Mouse (Mus musculus) left cerebral cortex, adult 18-20 months (tissue): ENCODE data around the gene Zfp706. TPM values are rescaled to one million over a fixed set of nuclear protein-coding genes. Genes with fewer than 3 reads are reported as not detected.

Experiments
- DNase-seq, 2 experiments: peaks; one replicate each; pipeline ENCODE4 v3.0.0; 2021 to 2022; ENCODE audit warnings: low spot score in 2 of 2, mixed read lengths in 1 of 2
- long read RNA-seq, 2 experiments: library from polyadenylated mRNA; stranded (forward); transcript quantifications; one replicate each; pipeline ENCODE4 v2.0.0; 2021
- total RNA-seq, 2 experiments: library from RNA; stranded (reverse); gene quantifications; 2 replicates each; pipeline ENCODE4 v1.2.3; 2021

Gene Zfp706
- 100 to 1,000 TPM; 231 to 242 TPM for total RNA-seq
- long read RNA-seq, experiment 1, full-length matches to known transcripts = 552 of 568 reads
- long read RNA-seq, experiment 1, partial matches to known transcripts = 4 of 568 reads
- long read RNA-seq, experiment 1, other reads (novel, unspliced or antisense) = 12 of 568 reads
- long read RNA-seq, experiment 2, full-length matches to known transcripts = 413 of 423 reads
- long read RNA-seq, experiment 2, partial matches to known transcripts = 2 of 423 reads
- long read RNA-seq, experiment 2, other reads (novel, unspliced or antisense) = 8 of 423 reads

DNA sequence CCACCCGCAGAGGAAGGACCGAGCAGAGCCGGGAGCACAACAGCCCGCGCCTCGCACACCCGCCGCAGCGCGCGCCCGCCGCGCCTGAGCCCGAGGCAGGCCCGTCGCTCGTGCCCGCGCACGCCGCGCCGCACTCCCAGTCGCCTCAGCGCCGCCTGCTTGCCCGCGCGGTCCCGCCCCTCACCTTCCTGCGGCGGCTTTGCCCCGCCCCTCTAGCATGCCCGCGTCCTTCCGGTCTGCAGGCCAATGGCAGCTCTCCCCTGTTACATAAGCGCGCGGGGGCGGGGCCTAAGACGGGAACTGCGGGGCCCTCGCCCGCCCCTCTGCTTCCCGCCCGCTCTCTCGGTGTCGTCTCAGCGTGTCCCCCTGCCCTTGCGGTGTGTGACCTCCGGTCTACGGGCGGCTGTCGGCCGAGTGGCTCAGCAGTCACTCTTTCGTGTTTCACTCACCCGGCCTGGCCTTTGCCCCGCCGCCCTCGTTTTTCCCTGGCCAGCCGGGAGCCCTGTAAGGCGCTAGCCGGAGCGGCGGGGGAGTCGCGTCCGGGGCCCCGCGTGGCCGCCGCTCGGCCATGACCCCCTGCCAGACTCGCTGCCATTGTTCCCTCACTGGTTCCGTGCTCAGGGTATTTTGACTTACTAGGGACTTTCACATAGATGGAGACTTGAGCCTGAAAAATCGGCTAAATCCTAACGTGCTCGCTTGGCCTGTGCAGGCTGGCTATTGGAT is at the start of gene Zfp706:
TSS of gene Zfp706 (minus strand) at position 541 of the 726 bp plus-strand sequence.
- peak; percentile 100 for DNase-seq

DNA sequence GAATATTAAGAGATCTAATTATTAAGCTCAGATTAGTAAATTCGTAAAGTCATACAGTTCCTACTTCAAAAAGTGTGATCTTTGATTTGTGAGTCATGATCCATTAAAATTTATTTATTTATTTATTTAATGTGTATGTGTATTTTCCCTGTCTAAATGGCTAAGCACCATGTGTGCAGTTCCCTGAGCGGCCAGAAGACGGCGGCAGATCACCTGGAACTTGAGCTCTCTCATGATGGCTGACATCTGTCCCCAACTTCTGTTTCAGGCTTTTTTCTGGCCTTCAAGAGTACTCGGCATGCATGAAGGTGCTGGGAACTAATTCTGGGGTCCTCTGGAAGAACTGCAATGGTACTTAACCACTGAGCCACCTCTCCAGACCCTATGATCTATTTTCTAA is 47.0 kb upstream of the Zfp706 start:
- DNase-seq = peak in 1 of 2 experiments; percentile 0

DNA sequence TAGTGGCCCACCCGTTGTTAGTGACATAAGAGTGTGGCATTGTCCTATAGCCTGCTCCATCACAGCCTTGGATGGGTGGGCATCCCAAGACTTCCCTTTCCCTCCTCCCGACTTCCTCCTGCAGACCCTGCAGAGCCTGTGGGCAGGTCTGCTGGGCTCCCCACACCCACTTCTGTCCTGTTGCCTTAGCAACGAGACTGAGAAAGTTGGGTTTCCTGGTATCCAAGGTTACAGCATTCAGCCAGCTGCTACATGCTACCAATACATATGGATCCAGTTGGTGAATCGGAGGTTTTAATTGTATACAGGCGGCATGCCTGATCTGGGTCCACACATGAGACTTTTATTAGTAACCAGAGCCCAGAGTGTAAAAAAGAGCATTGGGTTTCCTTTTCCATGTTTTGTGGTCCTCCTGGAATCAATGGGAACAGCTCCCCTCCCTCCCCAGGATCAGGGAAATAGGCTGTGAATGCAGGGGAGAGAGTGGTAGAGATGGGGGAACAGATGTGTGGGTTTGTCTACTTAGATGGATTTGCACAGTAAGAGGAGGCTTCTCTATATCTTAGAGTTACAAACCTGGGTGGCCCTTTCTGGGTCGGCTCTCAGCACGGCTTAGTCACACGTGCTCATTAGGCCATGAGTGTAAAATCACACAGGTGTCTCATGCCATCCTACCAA is 45.7 kb upstream of the Zfp706 start:
- peak; percentile 45 to 67 for DNase-seq

DNA sequence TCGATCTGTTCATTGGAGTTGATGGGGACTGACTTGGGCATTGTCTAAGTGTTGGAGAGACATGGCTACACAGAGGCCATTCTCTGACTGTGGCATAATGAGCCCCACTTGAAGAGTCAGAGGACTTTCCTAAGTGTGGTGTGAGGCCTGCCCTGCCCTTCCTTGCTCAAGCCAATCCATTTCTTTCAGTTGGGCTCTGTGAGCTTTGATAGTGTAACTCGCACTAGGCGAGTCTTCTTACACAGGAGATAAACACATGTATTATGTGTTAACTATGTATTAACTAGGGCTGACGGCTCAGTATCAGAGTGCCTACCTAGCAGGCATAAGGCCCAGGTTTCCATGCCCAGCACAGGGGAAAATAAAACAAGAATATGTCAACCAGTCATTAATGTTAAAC is 39.8 kb upstream of the Zfp706 start:
- DNase-seq = no peak

DNA sequence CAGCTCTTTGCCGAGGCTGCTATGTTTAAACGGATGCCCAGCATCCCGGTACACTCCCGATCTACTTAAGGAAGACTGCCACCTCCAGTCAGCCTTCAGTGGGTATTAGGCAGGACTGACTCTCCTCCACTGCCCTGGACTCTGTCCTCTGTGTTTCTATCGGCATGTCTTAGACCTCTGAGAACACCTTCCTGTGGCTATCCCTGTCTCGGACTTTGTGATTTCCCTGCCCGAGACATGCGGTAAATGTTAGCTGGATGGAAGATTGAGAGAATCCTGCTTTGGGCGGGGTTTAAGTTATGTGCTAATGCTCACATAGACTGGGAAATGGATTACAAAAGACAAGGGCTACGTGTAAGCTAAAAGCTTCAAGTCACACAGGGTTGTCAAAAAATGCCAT is 39.0 kb upstream of the Zfp706 start:
- DNase-seq = no peak

DNA sequence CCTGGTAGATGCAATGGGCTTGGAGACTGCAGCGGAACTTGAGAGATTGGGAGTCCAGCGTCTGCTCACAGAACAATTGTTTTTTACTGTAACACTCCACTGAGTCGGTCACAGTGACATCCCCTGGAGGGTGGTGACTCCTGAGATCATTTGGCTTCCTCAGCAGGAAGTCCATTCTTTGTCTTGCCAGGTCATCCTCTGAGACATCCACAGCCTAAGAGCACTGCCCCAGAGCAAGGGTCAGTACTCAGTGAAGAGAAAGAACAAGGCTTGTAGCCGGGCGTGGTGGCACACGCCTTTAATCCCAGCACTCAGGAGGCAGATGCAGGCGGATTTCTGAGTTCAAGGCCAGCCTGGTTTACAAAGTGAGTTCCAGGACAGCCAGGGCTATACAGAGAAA is 38.6 kb upstream of the Zfp706 start:
- no peak for DNase-seq

DNA sequence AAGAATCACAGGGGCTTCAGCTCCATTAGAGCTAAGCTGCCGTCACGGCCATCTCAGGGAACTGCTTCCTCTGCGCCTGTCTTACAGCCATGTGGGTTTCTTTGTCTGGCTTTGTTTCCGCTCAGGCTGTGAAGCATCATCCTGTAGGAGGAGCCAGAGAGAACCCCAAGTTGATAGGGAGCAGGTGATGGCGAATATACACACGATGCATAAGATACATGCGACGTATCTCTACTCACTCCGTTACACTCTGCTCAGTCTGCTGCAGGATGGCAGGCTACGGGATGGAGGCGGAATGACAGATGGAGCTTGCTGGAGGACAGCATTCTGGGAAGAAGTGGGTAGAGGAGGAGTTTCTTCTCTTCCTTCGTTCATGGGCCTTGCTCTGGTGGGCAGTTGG is 37.9 kb upstream of the Zfp706 start:
- DNase-seq = peak; percentile 62 to 75

DNA sequence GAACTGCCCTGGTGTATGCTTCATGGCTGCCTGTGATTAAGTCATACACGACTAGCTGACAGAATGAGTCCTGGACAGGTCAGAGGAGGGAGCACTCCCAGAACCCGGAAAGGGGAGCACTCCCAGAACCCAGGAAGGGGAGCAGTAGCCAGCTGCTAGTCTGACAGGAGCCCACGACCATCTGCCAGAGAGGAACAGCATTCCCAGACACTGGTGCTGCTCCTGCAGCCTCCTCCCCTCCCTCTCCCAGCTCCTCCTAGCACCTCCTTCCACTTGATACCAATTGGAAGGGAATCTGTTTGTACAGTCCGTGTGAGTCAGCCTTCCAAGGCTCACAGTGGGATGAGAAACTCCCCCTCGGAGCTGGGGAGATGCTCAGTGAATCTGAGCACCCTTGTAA is 35.0 kb upstream of the Zfp706 start:
- DNase-seq = peak; percentile 61 to 73

DNA sequence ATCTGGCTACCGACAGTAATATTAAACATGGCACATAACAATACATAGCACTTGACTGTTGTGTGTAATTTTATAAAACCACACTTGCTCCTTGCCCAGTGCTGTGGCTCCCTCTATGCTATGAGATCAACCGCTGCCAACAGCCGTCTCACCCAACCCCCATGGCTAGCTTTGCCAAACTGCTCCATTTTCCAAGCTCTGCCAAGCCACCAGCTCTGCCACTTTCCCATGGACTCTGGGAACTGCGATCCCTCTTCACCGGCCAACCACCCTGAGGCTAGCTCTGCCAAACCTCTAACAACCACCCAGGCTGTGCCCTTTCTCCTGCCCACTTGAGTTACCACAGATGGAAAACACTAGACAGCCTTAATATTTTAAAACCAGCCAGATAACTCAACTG is 33.6 kb upstream of the Zfp706 start:
- DNase-seq = peak; percentile 41 to 54

DNA sequence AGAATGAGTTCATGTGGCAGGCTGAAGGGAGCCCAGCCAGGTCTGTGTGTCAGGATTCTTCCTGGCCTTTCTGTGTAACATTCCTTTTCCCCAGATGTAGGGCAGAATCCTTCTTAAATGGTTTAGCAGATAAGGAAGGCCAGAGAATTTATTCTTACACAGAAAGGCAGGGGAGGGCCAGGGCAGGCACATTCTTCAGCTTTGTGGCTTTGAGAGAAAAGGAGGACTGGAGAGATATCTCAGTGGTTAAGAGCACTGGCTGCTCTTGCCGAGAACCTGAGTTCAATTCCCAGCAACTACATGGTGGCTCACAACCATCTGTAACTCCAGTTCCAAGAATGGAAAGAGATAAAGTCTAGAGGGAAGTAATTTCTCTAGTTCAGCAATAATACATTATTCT is 31.1 kb upstream of the Zfp706 start:
- DNase-seq = no peak

DNA sequence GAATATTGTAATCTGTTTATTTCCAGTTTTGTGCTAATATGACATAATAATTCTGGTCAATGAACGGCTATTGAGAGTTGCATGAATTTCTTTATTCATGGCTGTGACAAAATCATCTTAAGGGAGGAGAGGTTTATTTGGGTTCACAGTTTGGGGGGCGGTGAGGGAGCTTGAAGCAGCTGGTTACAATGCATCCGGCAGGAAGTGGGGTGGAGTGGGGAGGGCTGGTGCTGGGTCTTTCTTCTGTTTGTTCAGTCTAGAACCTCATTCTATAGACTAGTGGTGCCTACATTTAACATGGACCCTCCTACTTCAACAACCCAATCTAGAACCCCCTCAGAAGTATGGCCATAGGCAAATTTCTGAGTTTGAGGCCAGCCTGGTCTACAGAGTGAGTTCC is 30.1 kb upstream of the Zfp706 start:
- DNase-seq = no peak

DNA sequence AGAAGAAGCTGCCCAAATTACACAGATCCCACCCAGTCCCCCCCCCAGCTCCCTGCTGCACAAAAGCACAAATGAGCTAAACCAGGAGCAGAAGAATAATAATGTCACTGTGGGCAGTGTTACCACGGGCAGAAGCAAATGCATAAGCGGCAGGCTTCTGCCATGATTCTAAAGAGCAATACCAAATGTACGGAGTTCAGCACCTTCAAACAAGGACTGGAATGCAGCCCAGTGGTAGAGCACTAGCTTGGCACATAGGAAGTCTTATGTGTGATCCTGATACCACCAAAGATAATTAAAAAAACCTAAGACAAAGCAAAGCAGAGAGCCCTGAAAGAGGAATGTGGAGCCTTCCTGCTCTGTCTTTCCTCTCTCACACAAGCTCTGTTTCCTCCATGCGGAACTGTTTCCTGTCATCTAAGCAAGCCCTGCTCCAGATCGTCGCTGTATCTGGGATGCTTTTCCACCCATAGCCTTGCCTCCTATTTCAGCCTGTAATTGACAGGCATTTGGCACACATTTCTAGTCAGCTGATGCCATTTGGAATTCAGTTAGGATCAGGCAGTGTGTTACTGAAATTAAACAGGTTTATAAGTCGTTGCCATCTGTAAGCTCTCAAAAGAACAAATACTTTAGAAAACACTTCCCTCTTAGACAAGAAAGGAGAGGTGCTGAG is 29.0 kb upstream of the Zfp706 start:
- peak in 1 of 2 experiments; percentile 27 for DNase-seq

DNA sequence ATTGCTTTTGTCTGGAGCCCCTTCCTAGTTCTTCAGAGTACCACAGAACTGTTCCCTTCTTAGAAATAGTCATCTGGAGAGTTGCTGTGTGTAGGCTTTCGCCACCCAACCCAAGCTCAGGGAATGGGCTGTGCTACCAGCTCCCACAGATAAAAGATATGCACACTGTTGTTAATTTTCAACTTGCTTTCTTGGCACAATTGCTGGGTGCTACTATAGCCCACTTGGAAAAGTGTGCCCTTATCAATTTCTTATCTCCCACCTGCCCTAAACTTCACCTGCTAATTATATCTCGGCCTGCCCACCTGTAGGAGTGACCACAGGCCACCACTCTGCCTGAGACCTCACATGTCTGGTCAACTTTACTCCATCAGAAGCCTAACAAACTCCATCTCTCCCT is 26.6 kb upstream of the Zfp706 start:
- no peak for DNase-seq

DNA sequence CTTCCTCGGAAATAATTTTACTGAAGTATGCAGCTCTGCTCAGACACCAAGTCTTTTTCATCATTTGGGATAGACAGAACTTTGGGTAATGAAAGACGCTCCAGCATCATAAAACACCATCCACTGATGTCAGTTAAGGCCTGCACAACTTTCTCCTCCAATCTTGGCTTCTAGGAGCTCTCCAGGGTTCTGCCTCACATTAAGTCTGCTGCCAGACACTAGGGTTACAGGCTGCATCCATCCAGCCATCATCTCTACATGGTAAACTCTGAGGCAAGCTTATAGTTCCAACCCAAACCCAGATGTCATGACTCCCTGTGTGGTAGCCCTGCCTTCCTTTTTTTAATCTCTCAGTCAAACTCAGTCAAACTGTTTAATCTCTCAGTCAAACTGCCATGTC is 25.9 kb upstream of the Zfp706 start:
- no peak for DNase-seq

DNA sequence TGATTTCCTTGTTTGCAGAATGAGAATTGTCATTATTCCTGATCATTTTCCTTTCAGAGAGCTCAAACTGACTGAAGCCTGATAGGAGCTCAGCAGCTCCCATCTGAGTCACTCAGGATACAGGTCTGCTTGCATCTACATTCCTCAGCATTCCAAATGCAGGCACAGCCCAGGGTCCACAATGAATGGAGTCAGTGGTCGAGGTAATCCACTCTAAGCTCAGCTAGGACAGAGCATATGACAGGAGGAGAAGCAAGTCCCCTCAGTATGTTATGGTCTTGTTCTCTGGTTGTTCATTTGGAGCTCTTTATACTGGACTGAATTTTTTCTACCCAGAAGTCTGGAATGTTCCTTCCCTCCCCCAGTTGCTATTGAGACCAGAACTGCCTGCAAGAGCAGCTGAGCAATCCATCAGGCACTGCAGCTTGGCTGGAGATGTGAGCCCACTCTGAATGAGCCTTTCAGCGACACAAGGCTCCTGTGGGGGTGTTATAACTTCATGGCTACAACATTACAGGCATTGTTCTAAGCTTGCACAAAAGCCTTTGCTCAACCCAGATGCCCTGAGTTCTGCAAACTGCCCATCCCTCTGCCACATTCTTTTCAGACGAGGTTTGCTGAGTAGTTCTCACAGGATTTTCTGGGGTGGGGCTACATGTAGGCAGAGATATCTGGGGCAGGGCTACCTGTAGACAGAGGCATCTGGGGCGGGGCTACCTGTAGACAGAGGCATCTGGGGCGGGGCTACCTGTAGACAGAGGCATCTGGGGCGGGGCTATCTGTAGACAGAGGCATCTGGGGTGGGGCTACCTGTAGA is 24.0 kb upstream of the Zfp706 start:
- DNase-seq = peak in 1 of 2 experiments; percentile 49

DNA sequence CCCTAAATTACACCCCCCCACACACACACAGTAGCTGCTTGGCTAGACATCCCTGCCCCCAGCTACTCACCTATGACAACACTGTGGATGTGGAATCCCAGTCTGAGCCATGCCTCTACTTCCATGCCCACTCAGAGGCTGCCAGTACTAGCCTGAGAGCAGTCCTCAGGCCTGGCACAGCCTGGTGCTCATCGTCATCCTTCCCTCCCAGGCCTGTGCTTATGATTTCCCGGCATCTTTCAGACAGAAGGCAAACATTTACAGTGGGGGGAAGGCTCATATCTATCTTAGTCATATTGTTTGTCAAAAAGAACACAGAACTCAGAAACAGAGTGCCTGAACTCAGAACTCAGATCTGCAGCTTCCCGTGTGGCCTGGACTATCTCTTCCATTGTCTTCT is 23.4 kb upstream of the Zfp706 start:
- no peak for DNase-seq

DNA sequence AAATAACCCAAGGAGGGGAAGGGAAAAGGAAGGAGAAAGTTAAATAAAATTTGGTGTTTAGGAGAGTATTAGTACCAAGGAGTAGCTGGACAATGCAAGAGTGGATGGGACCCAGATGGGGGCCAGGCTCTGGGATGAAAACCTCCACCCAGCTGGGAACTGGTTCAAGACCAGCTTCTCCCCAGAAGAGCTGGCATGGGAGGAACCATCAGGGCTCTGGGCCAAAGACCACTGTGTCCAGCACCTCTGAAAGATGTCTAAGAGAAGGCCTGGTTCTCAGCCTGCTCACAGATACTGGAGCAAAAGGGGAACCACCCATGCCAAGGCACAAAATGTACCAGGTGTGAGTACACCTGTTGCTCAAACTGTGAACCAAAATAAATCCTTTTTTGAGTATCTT is 20.4 kb upstream of the Zfp706 start:
- no peak for DNase-seq

DNA sequence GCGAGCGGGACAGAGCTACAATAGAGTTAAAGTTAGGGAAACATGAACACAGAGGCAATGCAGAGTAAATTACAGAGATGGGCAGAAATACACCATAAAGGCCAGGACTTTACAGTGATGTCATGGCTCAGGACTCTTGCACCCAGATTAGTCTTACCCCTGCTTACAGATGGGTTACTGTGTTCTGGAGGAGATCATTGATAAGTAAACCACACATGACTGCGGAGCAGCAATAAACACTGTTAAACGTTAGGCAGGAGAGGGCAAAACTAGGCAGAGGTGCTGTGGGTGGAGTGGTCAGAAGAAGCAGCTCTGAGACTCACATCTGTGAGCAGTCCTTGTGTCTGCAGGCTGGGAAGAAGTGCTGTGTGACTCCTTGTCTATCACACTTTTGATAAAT is 18.9 kb upstream of the Zfp706 start:
- no peak for DNase-seq

DNA sequence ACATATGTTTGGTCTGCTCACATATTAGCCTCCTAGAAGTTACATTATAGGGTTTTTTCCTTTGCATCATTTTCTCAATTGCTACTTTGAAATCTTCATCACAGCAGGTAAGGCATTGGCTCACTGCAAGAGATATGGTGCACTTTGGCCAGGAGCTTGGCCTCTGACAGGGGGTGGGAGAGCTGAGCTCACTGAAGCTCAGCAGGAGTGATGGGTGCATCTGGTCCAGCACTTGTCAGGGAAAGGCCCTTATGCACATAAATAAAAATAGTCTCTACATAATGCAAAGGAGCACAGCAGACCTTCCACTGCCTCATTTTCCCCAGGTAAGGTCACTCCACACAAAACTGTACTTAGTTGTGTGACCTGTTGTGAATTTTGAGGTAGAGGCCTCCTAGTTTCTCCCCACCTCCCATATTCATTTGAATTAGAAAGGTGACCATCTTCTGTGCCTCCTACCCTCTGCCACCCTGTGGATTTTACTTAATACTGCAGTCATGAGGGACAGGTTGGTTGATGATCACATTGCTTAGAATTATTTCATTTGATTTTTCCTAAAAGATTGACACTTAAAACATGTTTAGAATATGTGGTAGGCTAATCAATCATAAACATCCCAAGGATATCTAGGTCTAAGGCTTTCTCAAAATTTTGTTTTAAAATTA is 13.1 kb upstream of the Zfp706 start:
- no peak for DNase-seq

DNA sequence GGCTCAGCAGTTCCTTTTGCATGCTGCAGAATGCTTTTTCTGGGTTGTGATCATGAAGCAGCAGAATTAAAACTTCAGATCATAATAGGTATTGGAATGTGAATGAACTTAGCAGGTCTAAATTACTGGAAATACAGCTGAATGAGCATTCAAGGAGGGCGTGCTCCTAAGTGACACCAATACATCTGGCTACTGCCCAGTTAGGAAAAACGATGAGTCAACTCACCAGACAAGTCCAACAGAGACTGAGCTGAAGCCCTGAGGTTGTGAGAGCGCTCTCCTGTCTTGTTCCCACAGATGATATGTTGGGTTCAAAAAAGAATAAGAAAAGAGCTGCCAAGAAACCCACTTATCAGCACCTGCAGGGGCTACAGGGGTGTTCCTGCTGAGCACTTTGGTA is 11.9 kb upstream of the Zfp706 start:
- DNase-seq = no peak
